Mouse (Mus musculus) CH12.LX (cell line): ENCODE measurements at regions not wholly inside any gene's neighbourhood (a gene's known extent, or its start where the extent isn't known, plus 50 kb on each side); places are given as distances from the start of the nearest gene placed in this dataset.
A peak's percentile ranks its signal among the peaks of the same experiment; 100 is the strongest.

Experiments
- DNase-seq: peaks from one replicate; pipeline ENCODE4 v3.0.0-alpha.2; 2013; ENCODE audit errors: extremely low read depth
- H3K27ac ChIP-seq: 2 replicates; pipeline ENCODE4 v1.5.1; 2012; ENCODE audit warnings: low read depth, mild to moderate bottlenecking, control low read depth, moderate library complexity; ENCODE audit not compliant: insufficient read depth
- H3K27me3 ChIP-seq: replicated peaks from 2 replicates; pipeline ENCODE3; 2012; ENCODE audit warnings: inconsistent platforms
- H3K36me3 ChIP-seq, 2 experiments: replicated peaks in 1 of 2; 2 replicates each; pipeline versions ENCODE3 to v1.6.1; 2012; ENCODE audit warnings: inconsistent platforms in 1 of 2, low read length in 1 of 2, mild to moderate bottlenecking in 1 of 2, mixed read lengths in 1 of 2, moderate library complexity in 1 of 2; ENCODE audit not compliant: control insufficient read depth in 1 of 2, insufficient read depth in 1 of 2
- H3K4me1 ChIP-seq, 2 experiments: 2 replicates each; pipeline ENCODE4 v1.6.1; 2012; ENCODE audit warnings: inconsistent platforms in 1 of 2, moderate library complexity in 1 of 2; ENCODE audit not compliant: insufficient read depth in 2 of 2, control insufficient read depth in 1 of 2
- H3K4me2 ChIP-seq: 2 replicates; pipeline ENCODE4 v1.6.1; 2012; ENCODE audit warnings: low read depth, mild to moderate bottlenecking, control low read depth; ENCODE audit not compliant: poor library complexity, insufficient read depth, severe bottlenecking
- H3K4me3 ChIP-seq, 3 experiments: fragments of 150-350 bp in 1 of 3; sonication (generic) in 1 of 3; replicated peaks in 1 of 3; 2 replicates each; pipeline versions ENCODE3 to v1.5.1; 2011 to 2012; ENCODE audit warnings: low read depth in 2 of 3, low read length in 2 of 3, mild to moderate bottlenecking in 2 of 3, moderate library complexity in 2 of 3, control low read depth in 1 of 3, improper control_type of control experiment in 1 of 3, inconsistent platforms in 1 of 3, mixed read lengths in 1 of 3; ENCODE audit not compliant: poor library complexity in 1 of 3
- H3K79me2 ChIP-seq: replicated peaks from 2 replicates; pipeline ENCODE4 v1.6.1; 2012; ENCODE audit warnings: mild to moderate bottlenecking, moderate library complexity; ENCODE audit not compliant: control insufficient read depth, poor library complexity, insufficient read depth, severe bottlenecking; ENCODE audit errors: extremely low read depth
- H3K9ac ChIP-seq: 2 replicates; pipeline ENCODE4 v1.6.1; 2012; ENCODE audit warnings: low read depth, mild to moderate bottlenecking, control low read depth, moderate library complexity; ENCODE audit not compliant: insufficient read depth
- H3K9me3 ChIP-seq: replicated peaks from 2 replicates; pipeline ENCODE3; 2012; ENCODE audit warnings: low read length, inconsistent platforms, mixed read lengths
- BHLHE40 ChIP-seq: IDR thresholded peaks from 2 replicates; pipeline ENCODE4 v1.6.1; 2011; ENCODE audit warnings: mild to moderate bottlenecking, low read depth, low read length, improper control_type of control experiment
- CHD1 ChIP-seq: IDR thresholded peaks from 2 replicates; pipeline ENCODE4 v1.6.1; 2012; ENCODE audit warnings: low read depth, low read length, improper control_type of control experiment, inconsistent platforms
- CHD2 ChIP-seq: IDR thresholded peaks from 2 replicates; pipeline ENCODE4 v1.6.1; 2011; ENCODE audit warnings: low read length, improper control_type of control experiment
- E2F4 ChIP-seq: IDR thresholded peaks from 2 replicates; pipeline ENCODE4 v1.6.1; 2011; ENCODE audit warnings: low read depth, low read length, improper control_type of control experiment; ENCODE audit not compliant: insufficient replicate concordance
- GABPA ChIP-seq: IDR thresholded peaks from 2 replicates; pipeline ENCODE4 v1.6.1; 2012; ENCODE audit warnings: low read depth, low read length, improper control_type of control experiment, inconsistent platforms; ENCODE audit not compliant: insufficient replicate concordance
- HCFC1 ChIP-seq: IDR thresholded peaks from 2 replicates; pipeline ENCODE4 v1.6.1; 2012; ENCODE audit warnings: low read depth, mild to moderate bottlenecking, inconsistent platforms, low read length, improper control_type of control experiment
- JUN ChIP-seq: IDR thresholded peaks from 2 replicates; pipeline ENCODE4 v1.6.1; 2011; ENCODE audit warnings: low read depth, mild to moderate bottlenecking, low read length, improper control_type of control experiment, moderate library complexity; ENCODE audit not compliant: insufficient read depth
- KAT2A ChIP-seq: IDR thresholded peaks from 2 replicates; pipeline ENCODE4 v1.6.1; 2012; ENCODE audit warnings: low read length, improper control_type of control experiment, inconsistent platforms; ENCODE audit not compliant: insufficient replicate concordance
- MAFK ChIP-seq: IDR thresholded peaks from 2 replicates; pipeline ENCODE4 v1.6.1; 2011; ENCODE audit warnings: low read length, improper control_type of control experiment; ENCODE audit not compliant: insufficient replicate concordance
- MAX ChIP-seq: IDR thresholded peaks from 2 replicates; pipeline ENCODE4 v1.6.1; 2011; ENCODE audit warnings: low read length, improper control_type of control experiment
- MAZ ChIP-seq: IDR thresholded peaks from 2 replicates; pipeline ENCODE4 v1.6.1; 2012; ENCODE audit warnings: low read depth, mild to moderate bottlenecking, inconsistent platforms, low read length, improper control_type of control experiment, moderate library complexity
- MXI1 ChIP-seq: IDR thresholded peaks from 2 replicates; pipeline ENCODE4 v1.6.1; 2011; ENCODE audit warnings: mild to moderate bottlenecking, low read depth, low read length, improper control_type of control experiment
- PAX5 ChIP-seq: IDR thresholded peaks from 2 replicates; pipeline ENCODE4 v1.6.1; 2012; ENCODE audit warnings: low read length, inconsistent platforms, mixed read lengths
- POLR2A ChIP-seq: IDR thresholded peaks from 2 replicates; pipeline ENCODE4 v1.6.1; 2011; ENCODE audit warnings: low read depth, mild to moderate bottlenecking, improper control_type of control experiment, low read length
- POLR2AphosphoS2 ChIP-seq: IDR thresholded peaks from 2 replicates; pipeline ENCODE4 v1.6.1; 2011; ENCODE audit warnings: low read depth, low read length, improper control_type of control experiment
- SMC3 ChIP-seq: IDR thresholded peaks from 2 replicates; pipeline ENCODE4 v1.6.1; 2011; ENCODE audit warnings: low read depth, low read length, improper control_type of control experiment
- TCF12 ChIP-seq: IDR thresholded peaks from 2 replicates; pipeline ENCODE4 v1.6.1; 2014; ENCODE audit warnings: low read depth, mild to moderate bottlenecking, inconsistent platforms, low read length, improper control_type of control experiment
- UBTF ChIP-seq: IDR thresholded peaks from 2 replicates; pipeline ENCODE4 v1.6.1; 2012; ENCODE audit warnings: low read depth, mild to moderate bottlenecking, inconsistent platforms, low read length, improper control_type of control experiment, moderate library complexity
- USF1 ChIP-seq: IDR thresholded peaks from 2 replicates; pipeline ENCODE4 v1.6.1; 2014; ENCODE audit warnings: low read depth, mild to moderate bottlenecking, inconsistent platforms, low read length, improper control_type of control experiment
- USF2 ChIP-seq: conservative IDR thresholded peaks from 2 replicates; pipeline ENCODE4 v1.6.1; 2011; ENCODE audit warnings: low read depth, low read length, improper control_type of control experiment
- ZC3H11A ChIP-seq: IDR thresholded peaks from 2 replicates; pipeline ENCODE4 v1.6.1; 2012; ENCODE audit warnings: low read depth, mild to moderate bottlenecking, inconsistent platforms, low read length, improper control_type of control experiment
- ZKSCAN1 ChIP-seq: IDR thresholded peaks from 2 replicates; pipeline ENCODE4 v1.6.1; 2012; ENCODE audit warnings: low read depth, inconsistent platforms, low read length, improper control_type of control experiment, borderline replicate concordance
- ZNF384 ChIP-seq: IDR thresholded peaks from 2 replicates; pipeline ENCODE4 v1.6.1; 2012; ENCODE audit warnings: low read depth, low read length, improper control_type of control experiment, inconsistent platforms
- dilution Hi-C: fragments of 300-500 bp; cut with MboI; formaldehyde crosslinking; loops from 2 replicates; pipeline ENCODE4 v1.14.3; 2020; ENCODE audit warnings: low sequenced_read_pairs; ENCODE audit not compliant: extremely low pct_unique_long_range_greater_than_20kb, extremely low pct_ligation_motif_present
- in situ Hi-C: fragments of 300-500 bp; cut with MboI; formaldehyde crosslinking; loops from 3 replicates; pipeline ENCODE4 v1.14.3; 2019; ENCODE audit warnings: low sequenced_read_pairs, low pct_ligation_motif_present, low pct_unique_long_range_greater_than_20kb, mixed read lengths

DNA sequence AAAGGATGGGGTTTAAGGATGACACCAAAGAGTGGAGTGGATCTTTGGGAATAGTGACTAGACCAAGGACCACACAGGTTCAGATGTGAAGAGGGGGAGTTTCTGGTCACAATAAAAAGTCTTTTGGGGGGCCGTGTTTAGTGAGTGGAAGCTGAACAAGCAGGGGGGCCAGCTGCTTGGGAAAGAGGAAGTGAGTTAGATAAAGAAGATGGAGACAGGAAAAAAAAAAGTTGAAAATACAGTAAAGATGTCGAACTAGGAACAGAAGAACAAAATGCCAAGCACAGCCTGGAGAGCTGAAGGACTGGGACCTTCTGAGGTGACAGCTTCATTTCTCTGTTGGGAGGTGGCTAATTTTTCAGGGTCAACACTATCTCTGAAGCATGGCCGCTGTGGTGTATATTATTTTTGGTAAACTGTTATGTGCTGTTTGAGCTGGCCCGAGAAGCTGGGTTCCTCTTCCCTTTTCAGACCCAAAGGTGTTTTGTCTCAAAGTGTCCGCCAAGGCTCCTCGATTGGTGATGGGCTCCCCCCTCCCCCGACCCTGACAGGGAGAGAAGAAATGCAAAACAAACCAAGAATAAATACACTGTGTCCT is 97.1 kb downstream of the Nog start:
- Histone ChIP-seq H3K4me3 (no peak overlapping the region), H3K79me2 (no peaks in the 10 kb centered on the region), H3K4me1 (peaks cover 0 to 19% of the 10 kb centered on the region in 2 experiments; a peak in 2 of 4 replicates), H3K27me3 (no peaks in the 10 kb centered on the region), H3K27ac (no peak overlapping the region), H3K36me3 (no peaks in the 10 kb centered on the region), H3K9ac (no peak overlapping the region), H3K9me3 (no peaks in the 10 kb centered on the region), H3K4me2 (peak overlapping the region; percentile 85)
- in situ Hi-C loops = no loop called here
- no peak for TF ChIP-seq ZKSCAN1
- TF ChIP-seq ZNF384 = peak; percentile 57; the same call in 1 of the 2 replicates
- TF ChIP-seq CHD1 = no peak
- TF ChIP-seq CHD2 = no peak
- no peak for TF ChIP-seq USF2
- no peak for TF ChIP-seq HCFC1
- no peak for TF ChIP-seq JUN
- no peak for TF ChIP-seq GABPA
- dilution Hi-C loops = no loop called here
- peak; percentile 50 for DNase-seq

DNA sequence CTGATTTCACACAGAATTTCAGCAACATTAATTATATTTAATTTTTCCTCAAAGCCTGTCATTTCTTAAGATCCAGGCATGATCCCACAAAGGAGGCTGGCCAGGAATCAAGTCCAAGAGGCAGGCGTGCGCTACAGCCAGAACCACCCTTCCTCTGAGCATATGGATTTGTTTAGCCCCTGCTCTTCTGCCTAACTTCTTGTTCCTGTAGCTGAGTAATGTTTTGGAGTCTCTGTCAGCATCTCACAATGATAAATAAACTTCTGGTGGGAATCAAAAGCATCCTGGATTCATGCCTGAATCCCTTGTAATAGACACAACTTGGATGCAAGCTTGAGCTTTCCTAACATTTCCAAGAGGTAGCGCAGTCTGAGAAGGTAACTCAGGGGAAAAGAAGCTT is 101.7 kb downstream of the Nog start:
- DNase-seq = no peak
- no peak overlapping the region for H3K9ac ChIP-seq
- in situ Hi-C loops = no loop called here
- no peaks in the 10 kb centered on the region for H3K79me2 ChIP-seq
- peaks cover 0 to 18% of the 10 kb centered on the region in 2 experiments; a peak in 2 of 4 replicates for H3K4me1 ChIP-seq
- no peaks in the 10 kb centered on the region for H3K36me3 ChIP-seq
- TF ChIP-seq USF1 (no peak), MAFK (no peak)
- H3K4me3 ChIP-seq = no peak overlapping the region
- H3K9me3 ChIP-seq = peaks cover 7% of the 10 kb centered on the region
- no peaks in the 10 kb centered on the region for H3K27me3 ChIP-seq
- H3K27ac ChIP-seq = no peak overlapping the region
- dilution Hi-C loops = no loop called here
- no peak overlapping the region for H3K4me2 ChIP-seq

GRCm38 (mm10) chr11:89192815-89193214 is 109.3 kb downstream of the Nog start:
- DNase-seq = no peak
- in situ Hi-C loops = no loop called here

More at GRCm38 (mm10) chr11:89192815-89193214, 109.3 kb downstream of the Nog start:
- dilution Hi-C loops = no loop called here
- peaks cover 7% of the 10 kb centered on the region for H3K9me3 ChIP-seq
- H3K79me2 ChIP-seq = no peaks in the 10 kb centered on the region
- no peak for TF ChIP-seq POLR2AphosphoS2
- no peak for TF ChIP-seq E2F4
- TF ChIP-seq SMC3 = no peak
- TF ChIP-seq TCF12 = no peak
- no peak for TF ChIP-seq UBTF
- TF ChIP-seq CHD1 = no peak
- no peak for TF ChIP-seq KAT2A
- no peak for TF ChIP-seq PAX5
- TF ChIP-seq GABPA = no peak
- TF ChIP-seq JUN = no peak
- no peak for TF ChIP-seq BHLHE40
- no peak for TF ChIP-seq POLR2A
- no peak for TF ChIP-seq ZC3H11A
- no peak for TF ChIP-seq MXI1
- TF ChIP-seq MAX = no peak
- TF ChIP-seq MAZ = no peak
- H3K4me1 ChIP-seq = no peaks in the 10 kb centered on the region
- no peak overlapping the region for H3K27ac ChIP-seq
- no peaks in the 10 kb centered on the region for H3K36me3 ChIP-seq
- H3K27me3 ChIP-seq = no peaks in the 10 kb centered on the region
- H3K4me3 ChIP-seq = no peak overlapping the region
- no peak overlapping the region for H3K4me2 ChIP-seq
- no peak overlapping the region for H3K9ac ChIP-seq
